Mouse (Mus musculus) forebrain, postnatal 0 days (tissue): ENCODE measurements around the gene F3. TPM values are rescaled to one million over a fixed set of nuclear protein-coding genes. Genes with fewer than 3 reads are reported as not detected.

Experiments used
- ATAC-seq: fragments of 200-750 bp; cut with Nextera tagmentation; 2 replicates; pipeline ENCODE4 v1.8.0; 2017; ENCODE audit warnings: mild to moderate bottlenecking, moderate library complexity
- DNase-seq: peaks from one replicate; pipeline ENCODE4 v3.0.0-alpha.2; 2015
- H3K27ac ChIP-seq: fragments of 300-500 bp; sonication (generic); 2 replicates; pipeline ENCODE4 v1.5.1; 2014; ENCODE audit warnings: low read depth, mild to moderate bottlenecking, antibody characterized with exemption, low read length, moderate library complexity, mixed read lengths
- H3K27me3 ChIP-seq: fragments of 300-500 bp; sonication (generic); 2 replicates; pipeline ENCODE4 v1.6.1; 2014; ENCODE audit warnings: mild to moderate bottlenecking, low read length, mixed read lengths; ENCODE audit not compliant: insufficient read depth
- H3K36me3 ChIP-seq: fragments of 300-500 bp; sonication (generic); 2 replicates; pipeline ENCODE4 v1.6.1; 2014; ENCODE audit warnings: mild to moderate bottlenecking, moderate library complexity; ENCODE audit not compliant: insufficient read depth
- H3K4me1 ChIP-seq: fragments of 300-500 bp; sonication (generic); 2 replicates; pipeline ENCODE4 v1.6.1; 2014; ENCODE audit warnings: antibody characterized with exemption; ENCODE audit not compliant: insufficient read depth
- H3K4me2 ChIP-seq: fragments of 300-500 bp; sonication (generic); 2 replicates; pipeline ENCODE4 v1.6.1; 2014; ENCODE audit warnings: low read depth, mild to moderate bottlenecking, moderate library complexity
- H3K4me3 ChIP-seq: fragments of 300-500 bp; sonication (generic); 2 replicates; pipeline ENCODE4 v1.5.1; 2014; ENCODE audit warnings: low read depth, low read length, mixed read lengths
- H3K9ac ChIP-seq: fragments of 300-500 bp; sonication (generic); 2 replicates; pipeline ENCODE4 v1.6.1; 2014; ENCODE audit warnings: mild to moderate bottlenecking
- H3K9me3 ChIP-seq: fragments of 300-500 bp; sonication (generic); 2 replicates; pipeline ENCODE4 v1.6.1; 2016; ENCODE audit warnings: low read length
- CTCF ChIP-seq: sonication (generic); IDR thresholded peaks from 2 replicates; pipeline ENCODE4 v1.5.1; 2016; ENCODE audit warnings: antibody characterized with exemption, control low read depth, low read depth
- WGBS: fragments of 180-500 bp; shearing (Covaris S2); extraction: QIAGEN DNeasy Blood & Tissue Kit; methylation state at CpG from one replicate; pipeline ENCODE4 v1.1.7; 2014; 5-methylcytosine and 5-hydroxymethylcytosine counted together
- polyA plus RNA-seq: library from polyadenylated mRNA; unstranded; fragments of >200 nt; fragmentation: Nextera tagmentation; extraction: Ambion mirVana; gene quantifications from 2 replicates; pipeline ENCODE4 v1.2.1, GENCODE M21; 2015
- total RNA-seq: library from RNA; depleted of rRNA; stranded (reverse); fragments of >200 nt; gene quantifications from 2 replicates; pipeline ENCODE4 v1.2.3, GENCODE M21; 2014; rRNA removed

Gene F3
- total and polyA plus RNA-seq, 2 experiments from 2014 or later: 11.5 to 14.2 TPM

DNA sequence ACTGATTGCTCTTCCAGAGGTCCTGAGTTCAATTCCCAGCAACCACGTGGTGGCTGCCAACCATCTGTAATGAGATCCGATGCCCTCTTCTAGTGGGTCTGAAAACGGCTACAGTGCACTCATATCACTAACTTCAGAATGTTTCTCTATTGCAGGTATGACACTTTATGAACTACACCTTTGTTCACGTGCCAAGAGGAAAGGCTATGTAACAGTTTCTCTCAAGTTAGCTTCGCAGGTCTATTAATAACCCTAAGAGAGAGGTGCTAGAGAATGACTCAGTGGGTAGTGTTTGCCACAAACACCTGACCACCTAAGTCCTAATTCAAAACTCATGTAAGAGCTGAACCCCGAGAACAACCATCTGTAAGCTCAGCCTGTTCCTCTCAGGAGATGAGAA is 59.7 kb downstream of the F3 start:
- Histone ChIP-seq H3K4me1 (no peaks in the 10 kb centered on the region), H3K27ac (no peak overlapping the region), H3K9ac (no peak overlapping the region), H3K9me3 (no peaks in the 10 kb centered on the region), H3K4me3 (no peak overlapping the region), H3K36me3 (peaks cover 4% of the 10 kb centered on the region; the same call in 1 of the 2 replicates), H3K4me2 (no peak overlapping the region), H3K27me3 (no peaks in the 10 kb centered on the region)
- WGBS: 85% methylated on average over 6 of the region's 6 CpGs
- ATAC-seq (no peak), DNase-seq (no peak)
- no peak for TF ChIP-seq CTCF

Other genes with a start within 250 kb of the F3 start
- 0.48 and 1.4 TPM in 2 replicates for gene Slc44a3, start 191.1 kb upstream of the F3 start, total RNA-seq
- 0.40 and 0.52 TPM in 2 replicates for gene Slc44a3, start 191.1 kb upstream of the F3 start, polyA plus RNA-seq
- not detected in 2 replicates for gene 4930432M17Rik, start 52.8 kb upstream of the F3 start, total RNA-seq
- not detected in 2 replicates for gene 4930432M17Rik, start 52.8 kb upstream of the F3 start, polyA plus RNA-seq
- gene Abcd3, start 91.8 kb downstream of the F3 start, total RNA-seq: 57.3 and 65.7 TPM in 2 replicates
- gene Abcd3, start 91.8 kb downstream of the F3 start, polyA plus RNA-seq: 48.6 and 72.8 TPM in 2 replicates
- gene Arhgap29, start 229.0 kb downstream of the F3 start, total RNA-seq: 35.9 and 46.9 TPM in 2 replicates
- 12.8 and 14.6 TPM in 2 replicates for gene Arhgap29, start 229.0 kb downstream of the F3 start, polyA plus RNA-seq